Mouse (Mus musculus) hematopoietic stem cell, adult 5-6 weeks (primary cell): ENCODE results near the gene Dusp1. TPM values are rescaled to one million over a fixed set of nuclear protein-coding genes. Genes with fewer than 3 reads are reported as not detected.

Experiments
- ATAC-seq, 2 experiments: fragments of 125-278 bp in 1 of 2; replicated peaks in 1 of 2; 2 replicates each; pipeline ENCODE4 v1.8.0; 2016 to 2017; ENCODE audit warnings: inconsistent platforms in 2 of 2, mild to moderate bottlenecking in 2 of 2, moderate number of reproducible peaks in 2 of 2, low read depth in 1 of 2, moderate TSS enrichment in 1 of 2; ENCODE audit not compliant: low FRiP score in 2 of 2, poor library complexity in 2 of 2, severe bottlenecking in 2 of 2, insufficient read depth in 1 of 2, low TSS enrichment in 1 of 2
- total RNA-seq: library from RNA; stranded (forward); fragments of 172-1452, 232-1000 nt; gene quantifications from 2 replicates; pipeline ENCODE4 v1.2.3, GENCODE M21; 2017

Dusp1 gene
- total RNA-seq, 1 experiment from 2014 or later: 247 TPM

- ATAC-seq: no peak
Observed at GRCm38 (mm10) chr17:26498626-26499025, 63.3 kb downstream of the Dusp1 start.

- peak; percentile 80 to 89 for ATAC-seq
Observed at GRCm38 (mm10) chr17:26497416-26497923, 64.5 kb downstream of the Dusp1 start.

- no peak for ATAC-seq
Observed at GRCm38 (mm10) chr17:26494642-26495468, 67.1 kb downstream of the Dusp1 start.

GRCm38 (mm10) chr17:26492246-26492645 is 69.7 kb downstream of the Dusp1 start:
- ATAC-seq: no peak

GRCm38 (mm10) chr17:26490910-26491309 is 71.0 kb downstream of the Dusp1 start:
- no peak for ATAC-seq

- ATAC-seq: no peak
Observed at GRCm38 (mm10) chr17:26490072-26490471, 71.9 kb downstream of the Dusp1 start.

GRCm38 (mm10) chr17:26488711-26489403 is 73.1 kb downstream of the Dusp1 start:
- no peak for ATAC-seq

- no peak for ATAC-seq
Observed at GRCm38 (mm10) chr17:26487917-26488316, 74.0 kb downstream of the Dusp1 start.

- no peak for ATAC-seq
Observed at GRCm38 (mm10) chr17:26487266-26487665, 74.7 kb downstream of the Dusp1 start.

GRCm38 (mm10) chr17:26484626-26485421 is 77.1 kb downstream of the Dusp1 start:
- ATAC-seq: no peak

- no peak for ATAC-seq
Observed at GRCm38 (mm10) chr17:26480956-26481355, 81.0 kb downstream of the Dusp1 start.

- no peak for ATAC-seq
Observed at GRCm38 (mm10) chr17:26479619-26480018, 82.3 kb downstream of the Dusp1 start.

- no peak for ATAC-seq
Observed at GRCm38 (mm10) chr17:26478672-26479071, 83.3 kb downstream of the Dusp1 start.

- ATAC-seq: no peak
Observed at GRCm38 (mm10) chr17:26476871-26477270, 85.1 kb downstream of the Dusp1 start.

- no peak for ATAC-seq
Observed at GRCm38 (mm10) chr17:26468102-26468894, 93.6 kb downstream of the Dusp1 start.

GRCm38 (mm10) chr17:26467619-26468018 is 94.3 kb downstream of the Dusp1 start:
- no peak for ATAC-seq

- peak; percentile 33 to 42; a peak in 2 of 4 replicates for ATAC-seq
Observed at GRCm38 (mm10) chr17:26466741-26467150, 95.2 kb downstream of the Dusp1 start.
